Mouse (Mus musculus): Measurements from ENCODE around the gene Eda. TPM values are rescaled to one million over a fixed set of nuclear protein-coding genes. Genes with fewer than 3 reads are reported as not detected.

The Eda gene
- polyA plus RNA-seq, 1 experiment from 2014 or later = 2.0 TPM

DNA sequence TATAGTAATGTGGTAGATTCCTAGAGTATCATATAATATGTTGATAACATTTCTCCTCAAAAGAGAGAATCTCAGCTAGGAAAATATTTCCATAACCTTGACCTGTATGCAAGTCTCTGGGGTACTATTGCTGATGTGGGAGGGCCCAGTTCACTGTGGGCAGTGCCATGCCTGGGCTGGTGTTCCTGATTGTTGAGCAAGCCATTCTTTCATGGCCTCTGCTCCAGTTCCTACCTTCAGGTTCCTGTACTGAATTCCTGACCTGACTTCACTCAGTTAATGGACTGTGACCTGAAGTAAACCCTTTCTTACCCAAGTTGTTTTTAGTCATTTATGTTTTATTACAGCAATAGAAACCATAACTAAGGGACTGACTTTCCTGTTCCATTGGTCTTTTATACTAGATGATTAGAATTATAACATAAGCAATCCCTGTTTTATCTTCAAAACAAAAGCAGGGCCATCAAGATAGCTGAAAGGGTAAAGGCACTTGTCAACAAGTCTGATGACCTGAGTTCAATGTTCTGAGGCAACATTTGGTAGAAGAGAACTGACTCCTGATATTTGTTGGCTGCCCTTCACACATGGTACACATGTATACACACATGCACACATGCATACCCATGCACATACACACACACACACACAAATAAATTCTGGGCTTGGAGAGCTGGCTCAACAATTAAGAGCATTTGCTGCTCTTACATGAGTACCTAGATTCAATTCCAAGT lies 338.9 kb downstream of the Eda start:
- Histone ChIP-seq H3K4me2 (replicated peaks) (no peak overlapping the region), H3K9ac (no peak overlapping the region), H3K4me1 (no peaks in the 10 kb centered on the region), H3K27ac (no peak overlapping the region), H3K9me3 (no peaks in the 10 kb centered on the region), H3K36me3 (no peaks in the 10 kb centered on the region), H3K27me3 (replicated peaks) (no peaks in the 10 kb centered on the region), H3K4me3 (no peak overlapping the region)
- ATAC-seq (ENCODE audit: low FRiP score, low read depth) = no peak

DNA sequence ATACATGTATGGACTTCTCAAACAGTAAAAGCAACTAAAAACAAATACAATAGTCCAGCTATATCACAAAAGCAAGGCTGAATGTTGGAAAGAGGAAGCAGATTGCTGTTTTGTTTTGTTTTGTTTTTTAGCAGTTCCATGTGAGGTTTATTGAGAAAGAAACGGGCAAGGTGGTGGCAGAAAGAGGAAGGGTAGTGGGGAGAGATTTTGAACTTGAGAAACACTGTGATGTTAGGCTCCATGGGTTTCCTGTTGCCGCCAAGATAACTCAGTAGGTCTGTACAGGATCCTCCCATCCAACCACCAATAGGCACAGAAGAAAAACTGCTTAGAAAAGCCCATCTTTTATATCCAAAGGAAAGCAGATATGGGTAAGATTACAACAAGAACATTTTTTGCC lies 365.3 kb downstream of the Eda start:
- H3K27me3 ChIP-seq (replicated peaks) = no peaks in the 10 kb centered on the region
- WGBS = 84% methylated on average over 2 of the region's 2 CpGs
- no peaks in the 10 kb centered on the region for H3K4me1 ChIP-seq
- no peak overlapping the region for H3K4me2 ChIP-seq (replicated peaks)
- no peak for ATAC-seq (ENCODE audit: low FRiP score, low read depth)
- H3K36me3 ChIP-seq = no peaks in the 10 kb centered on the region
- H3K4me3 ChIP-seq = no peak overlapping the region
- no peaks in the 10 kb centered on the region for H3K9me3 ChIP-seq
- no peak overlapping the region for H3K9ac ChIP-seq
- no peak overlapping the region for H3K27ac ChIP-seq

- Histone ChIP-seq H3K4me1 (no peaks in the 10 kb centered on the region), H3K36me3 (no peaks in the 10 kb centered on the region), H3K4me3 (no peak overlapping the region), H3K9ac (no peak overlapping the region), H3K4me2 (replicated peaks) (no peak overlapping the region), H3K27me3 (replicated peaks) (no peaks in the 10 kb centered on the region), H3K27ac (no peak overlapping the region), H3K9me3 (no peaks in the 10 kb centered on the region)
- no peak for ATAC-seq (ENCODE audit: low FRiP score, low read depth)
- 91% methylated on average over 2 of the region's 2 CpGs for WGBS
Measured at GRCm38 (mm10) chrX:100344433-100344832, 369.0 kb downstream of the Eda start.

DNA sequence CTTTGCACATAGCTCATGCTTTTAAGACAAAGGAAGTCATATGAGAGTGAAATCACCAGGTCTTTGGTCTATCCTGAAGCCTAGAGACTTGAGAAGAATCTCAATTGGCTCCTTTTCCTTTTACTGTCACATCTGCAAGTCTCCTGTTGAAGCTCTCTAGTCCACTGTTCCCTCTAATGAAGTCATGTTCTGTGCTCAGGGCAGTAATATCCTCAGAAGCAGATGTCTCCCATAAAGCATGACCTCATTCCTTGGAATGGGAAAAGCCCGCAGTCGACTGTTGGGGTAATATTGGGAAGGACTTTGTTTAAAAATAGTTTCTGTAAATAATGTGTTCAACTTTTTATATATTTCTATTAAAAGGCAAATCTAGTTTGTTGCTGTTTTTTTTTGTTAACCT lies 381.6 kb downstream of the Eda start:
- no peak overlapping the region for H3K4me3 ChIP-seq
- H3K36me3 ChIP-seq = no peaks in the 10 kb centered on the region
- WGBS = 89% methylated on average over 2 of the region's 2 CpGs

DNA sequence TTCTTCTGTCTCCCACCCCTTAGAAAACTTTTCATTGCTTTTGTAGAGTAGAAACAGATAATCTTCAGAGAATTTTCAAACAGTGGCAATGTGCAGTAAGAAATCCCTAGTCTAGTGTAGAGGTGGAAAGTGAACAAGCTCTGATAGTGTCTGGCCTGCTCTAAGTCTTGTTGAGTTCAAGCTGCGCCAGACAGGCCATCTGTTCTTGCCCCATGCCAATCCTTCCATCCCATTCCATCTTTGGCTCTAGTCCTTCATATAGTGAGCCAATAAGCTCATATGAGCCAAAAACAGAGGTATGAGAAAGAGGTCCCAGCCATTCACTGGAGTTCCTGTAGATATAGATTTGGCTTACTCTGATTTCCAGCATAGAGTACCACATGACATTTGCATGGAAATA lies 414.5 kb downstream of the Eda start:
- H3K27ac ChIP-seq = no peak overlapping the region
- H3K27me3 ChIP-seq (replicated peaks) = 0 out of 2 replicates have a peak, but pooled peaks cover 2% of the 10 kb centered on the region
- H3K4me2 ChIP-seq (replicated peaks) = no peak overlapping the region
- H3K4me1 ChIP-seq = no peaks in the 10 kb centered on the region
- H3K9me3 ChIP-seq = no peaks in the 10 kb centered on the region
- 87% methylated on average over 1 of the region's 1 CpGs for WGBS
- H3K9ac ChIP-seq = no peak overlapping the region
- no peaks in the 10 kb centered on the region for H3K36me3 ChIP-seq
- H3K4me3 ChIP-seq = no peak overlapping the region
- ATAC-seq (ENCODE audit: low FRiP score, low read depth) = no peak

More for the DNA sequence above, 381.6 kb downstream of the Eda start:
- H3K27ac ChIP-seq = no peak overlapping the region
- no peak overlapping the region for H3K4me2 ChIP-seq (replicated peaks)
- H3K27me3 ChIP-seq (replicated peaks) = no peaks in the 10 kb centered on the region
- no peaks in the 10 kb centered on the region for H3K9me3 ChIP-seq
- H3K9ac ChIP-seq = no peak overlapping the region
- H3K4me1 ChIP-seq = no peaks in the 10 kb centered on the region
- ATAC-seq (ENCODE audit: low FRiP score, low read depth) = no peak

GRCm38 (mm10) chrX:100392304-100392703 lies 416.9 kb downstream of the Eda start:
- H3K36me3 ChIP-seq = no peaks in the 10 kb centered on the region
- no peak overlapping the region for H3K9ac ChIP-seq
- H3K4me2 ChIP-seq (replicated peaks) = no peak overlapping the region
- H3K9me3 ChIP-seq = no peaks in the 10 kb centered on the region
- H3K4me3 ChIP-seq = no peak overlapping the region
- H3K27ac ChIP-seq = no peak overlapping the region
- no peak for ATAC-seq (ENCODE audit: low FRiP score, low read depth)
- H3K4me1 ChIP-seq = no peaks in the 10 kb centered on the region
- 0 out of 2 replicates have a peak, but pooled peaks cover 2% of the 10 kb centered on the region for H3K27me3 ChIP-seq (replicated peaks)
- whole genome bisulfite sequencing = 30% methylated on average over 6 of the region's 6 CpGs

GRCm38 (mm10) chrX:100394223-100394861 lies 418.9 kb downstream of the Eda start:
- H3K27me3 ChIP-seq (replicated peaks) = peaks cover 2% of the 10 kb centered on the region; the same call in 1 of the 2 replicates
- H3K9me3 ChIP-seq = no peaks in the 10 kb centered on the region

GRCm38 (mm10) chrX:100395026-100395425 lies 419.6 kb downstream of the Eda start:
- H3K4me2 ChIP-seq (replicated peaks) = no peak overlapping the region
- no peaks in the 10 kb centered on the region for H3K4me1 ChIP-seq
- no peak overlapping the region for H3K27ac ChIP-seq
- no peak overlapping the region for H3K9ac ChIP-seq
- no peaks in the 10 kb centered on the region for H3K9me3 ChIP-seq
- no peaks in the 10 kb centered on the region for H3K36me3 ChIP-seq
- no peak overlapping the region for H3K4me3 ChIP-seq
- WGBS = 72% methylated on average over 8 of the region's 8 CpGs
- H3K27me3 ChIP-seq (replicated peaks) = peaks cover 2% of the 10 kb centered on the region; the same call in 1 of the 2 replicates
- no peak for ATAC-seq (ENCODE audit: low FRiP score, low read depth)

More at GRCm38 (mm10) chrX:100394223-100394861, 418.9 kb downstream of the Eda start:
- no peak overlapping the region for H3K4me2 ChIP-seq (replicated peaks)
- no peak overlapping the region for H3K4me3 ChIP-seq
- H3K36me3 ChIP-seq = no peaks in the 10 kb centered on the region
- no peaks in the 10 kb centered on the region for H3K4me1 ChIP-seq
- H3K9ac ChIP-seq = no peak overlapping the region
- no peak for ATAC-seq (ENCODE audit: low FRiP score, low read depth)
- no peak overlapping the region for H3K27ac ChIP-seq
- 45% methylated on average over 7 of the region's 7 CpGs for WGBS

DNA sequence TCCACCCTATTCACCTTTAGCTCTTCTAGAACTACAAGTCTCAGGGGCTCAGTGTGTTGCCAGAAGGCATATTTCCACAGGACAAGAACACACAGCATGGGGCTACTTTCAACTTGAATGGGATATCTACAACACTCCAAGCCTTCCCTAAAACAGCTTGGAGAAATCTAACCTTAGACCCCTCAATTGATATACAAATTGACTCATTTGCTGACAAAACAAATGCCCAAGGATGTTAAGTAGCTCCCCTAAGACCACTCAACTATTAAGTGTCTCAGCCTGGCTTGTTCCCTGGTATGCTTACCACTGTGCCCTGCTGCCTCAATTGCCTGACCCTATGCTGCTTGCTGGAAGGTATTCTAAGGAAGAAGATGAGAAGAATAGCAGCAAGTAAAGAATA lies 425.5 kb downstream of the Eda start:
- no peaks in the 10 kb centered on the region for H3K9me3 ChIP-seq
- ATAC-seq (ENCODE audit: low FRiP score, low read depth) = no peak

GRCm38 (mm10) chrX:100401657-100402056 lies 426.3 kb downstream of the Eda start:
- H3K36me3 ChIP-seq = no peaks in the 10 kb centered on the region
- no peak overlapping the region for H3K27ac ChIP-seq
- no peaks in the 10 kb centered on the region; the same call in 1 of the 2 replicates for H3K27me3 ChIP-seq (replicated peaks)
- H3K9me3 ChIP-seq = no peaks in the 10 kb centered on the region
- no peak overlapping the region for H3K9ac ChIP-seq
- no peak overlapping the region for H3K4me2 ChIP-seq (replicated peaks)
- WGBS = 84% methylated on average over 5 of the region's 5 CpGs
- no peak overlapping the region for H3K4me3 ChIP-seq
- ATAC-seq (ENCODE audit: low FRiP score, low read depth) = no peak
- H3K4me1 ChIP-seq = no peaks in the 10 kb centered on the region

More for the DNA sequence above, 425.5 kb downstream of the Eda start:
- H3K9ac ChIP-seq = no peak overlapping the region
- no peak overlapping the region for H3K4me3 ChIP-seq
- no peaks in the 10 kb centered on the region; the same call in 1 of the 2 replicates for H3K27me3 ChIP-seq (replicated peaks)
- H3K4me1 ChIP-seq = no peaks in the 10 kb centered on the region
- H3K27ac ChIP-seq = no peak overlapping the region
- H3K36me3 ChIP-seq = no peaks in the 10 kb centered on the region
- H3K4me2 ChIP-seq (replicated peaks) = no peak overlapping the region

DNA sequence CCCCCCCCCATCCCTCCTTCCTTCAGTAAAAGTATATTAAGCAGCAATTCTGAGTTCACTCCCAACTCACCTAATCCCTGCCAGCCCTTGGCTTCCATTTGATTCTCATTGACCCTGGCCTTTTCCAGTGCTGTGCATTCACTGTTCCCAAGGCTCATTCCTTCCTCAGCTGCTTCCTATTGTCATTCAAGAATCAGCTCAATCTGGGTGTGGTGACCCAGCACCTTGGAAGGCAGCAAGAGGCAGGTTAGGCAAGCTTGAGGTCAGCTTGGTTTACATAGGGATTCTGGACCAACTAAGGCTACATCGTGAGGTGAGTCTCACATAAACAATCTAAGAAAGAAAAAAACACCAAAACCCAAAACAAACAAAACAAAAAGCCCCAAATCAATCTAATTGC lies 433.8 kb downstream of the Eda start:
- no peak for ATAC-seq (ENCODE audit: low FRiP score, low read depth)
- no peak overlapping the region for H3K4me3 ChIP-seq
- H3K27ac ChIP-seq = no peak overlapping the region
- no peak overlapping the region for H3K4me2 ChIP-seq (replicated peaks)
- H3K9me3 ChIP-seq = no peaks in the 10 kb centered on the region
- WGBS = 82% methylated on average over 1 of the region's 1 CpGs
- no peaks in the 10 kb centered on the region for H3K4me1 ChIP-seq
- H3K36me3 ChIP-seq = no peaks in the 10 kb centered on the region
- H3K9ac ChIP-seq = no peak overlapping the region
- no peaks in the 10 kb centered on the region for H3K27me3 ChIP-seq (replicated peaks)

DNA sequence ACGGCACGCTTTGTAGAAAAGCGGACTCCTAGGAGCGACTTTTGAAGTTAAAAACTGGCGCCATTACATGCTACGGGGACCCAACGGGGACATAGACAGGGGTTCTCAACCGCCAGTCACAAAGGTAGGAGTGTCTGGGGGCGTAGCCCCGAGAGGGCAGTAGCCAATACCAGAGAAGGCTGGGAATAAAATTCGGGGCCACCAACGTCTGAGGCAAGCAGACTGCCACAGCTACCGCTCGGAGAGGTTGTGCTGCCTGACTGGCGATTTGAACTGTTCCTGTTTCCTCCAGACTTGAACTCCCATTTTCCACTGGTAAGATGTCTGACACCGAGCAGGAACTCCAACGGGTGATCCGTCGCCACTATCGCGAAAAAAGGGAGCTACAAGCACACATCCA lies 453.3 kb downstream of the Eda start, which contains the start of gene Otud6a:
Otud6a (plus strand) TSS at position 321 of the 400 bp plus-strand sequence.
- no peak for ATAC-seq (ENCODE audit: low FRiP score, low read depth)
- Histone ChIP-seq H3K4me3 (no peak within 1 kb of the TSS), H3K27me3 (replicated peaks) (no peaks in the 10 kb centered on the region), H3K4me2 (replicated peaks) (no peak within 1 kb of the TSS), H3K9me3 (no peaks in the 10 kb centered on the region), H3K36me3 (no peaks in the 10 kb centered on the region), H3K27ac (no peak within 1 kb of the TSS), H3K9ac (no peak within 1 kb of the TSS), H3K4me1 (no peaks in the 10 kb centered on the region)
- WGBS = 89% methylated on average over 21 of the region's 21 CpGs

GRCm38 (mm10) chrX:100432311-100432710 lies 456.9 kb downstream of the Eda start:
- no peak overlapping the region for H3K27ac ChIP-seq
- WGBS = 54% methylated on average over 3 of the region's 3 CpGs
- H3K4me2 ChIP-seq (replicated peaks) = no peak overlapping the region
- no peak overlapping the region for H3K4me3 ChIP-seq
- no peaks in the 10 kb centered on the region for H3K36me3 ChIP-seq
- no peak overlapping the region for H3K9ac ChIP-seq
- H3K27me3 ChIP-seq (replicated peaks) = no peaks in the 10 kb centered on the region
- no peaks in the 10 kb centered on the region for H3K4me1 ChIP-seq
- ATAC-seq (ENCODE audit: low FRiP score, low read depth) = no peak
- no peaks in the 10 kb centered on the region for H3K9me3 ChIP-seq
